29 mouse cellular contexts compared by ENCODE assay signal in genomic region chr6:40411085-40411484, GRCm38 (mm10). TPM values are rescaled to one million over a fixed set of nuclear protein-coding genes. Genes with fewer than 3 reads are reported as not detected.
DNase-seq lines count a peak whose midpoint lies in the region; ATAC-seq lines count a peak whose summit lies in the region.
"Had no signal": no experiment of that assay in that cellular context is flagged by ENCODE, and none has a peak within 500 bp of the region (broad histone marks: within the 10 kb centered on the region; RNA-seq: fewer than 3 reads in every experiment).

No protein-coding gene starts in this region.

- intact Hi-C loops in heart, postnatal 10 days (cut with DNase I) = no loop called here

- peak; percentile 34 for DNase-seq in heart, adult 11 months
- no peak for DNase-seq in heart, postnatal 10 days
- peak; percentile 17 for DNase-seq in thymus, postnatal 0 days (ENCODE audit: low spot score)
- DNase-seq in thymus, postnatal 4 days = no peak
- no peak for DNase-seq in cerebellum, postnatal 4 days (ENCODE audit: low spot score in 2 of 2)
- no peak for DNase-seq in layer of hippocampus, adult 9-10 months (ENCODE audit: low spot score)
- DNase-seq in liver = no peak
- DNase-seq: adrenal gland, postnatal 10 days; adrenal gland, postnatal 36 days; cerebellum, adult 8-10 months; cerebellum, postnatal 10 days; cerebellum, postnatal 36 days; gastrocnemius, postnatal 25 days; heart, postnatal 36 days had no signal

- 0 out of 2 replicates have a peak, but pooled peaks have one; percentile 32 for ATAC-seq in common myeloid progenitor, adult 5-6 weeks (replicated peaks; ENCODE audit: low read depth, poor library complexity, severe bottlenecking)
- ATAC-seq: forebrain, embryonic 15.5 days; hindbrain, embryonic 16.5 days; intestine, embryonic 15.5 days; Patski had no signal

RNA-seq across cellular contexts. Expression of gene E330009J07Rik, which starts 24.9 kb away (rescaled TPM):
- 1 to 10 TPM; 3.0 to 4.4 TPM for total RNA-seq in heart, postnatal 10 days (2021)
- polyA plus RNA-seq in thymus, postnatal 0 days (2015; fragmentation: Nextera tagmentation; extraction: Ambion mirVana) = 16.0 and 17.6 TPM in 2 replicates
- total RNA-seq in common myeloid progenitor, adult 5-6 weeks (2017) = 4.1 and 6.6 TPM in 2 replicates

RNA-seq across cellular contexts. Expression of gene Wee2, which starts 27.8 kb away (rescaled TPM):
- not detected for total RNA-seq in heart, postnatal 10 days (2021)
- 0.31 and 0.35 TPM in 2 replicates for polyA plus RNA-seq in thymus, postnatal 0 days (2015; fragmentation: Nextera tagmentation; extraction: Ambion mirVana)
- not detected in 2 replicates for total RNA-seq in common myeloid progenitor, adult 5-6 weeks (2017)
- total RNA-seq: adrenal gland, adult 18-20 months; adrenal gland, postnatal 10 days; adrenal gland, postnatal 36 days; CH12.LX; gastrocnemius, adult 8-10 months; gastrocnemius, postnatal 25 days; heart, adult 8-10 months; heart, postnatal 36 days had no signal
- polyA plus RNA-seq: embryonic facial prominence, embryonic 12.5 days; embryonic facial prominence, embryonic 15.5 days; heart, embryonic 11.5 days; heart, embryonic 14.5 days; heart, postnatal 0 days; hindbrain, embryonic 10.5 days; Patski had no signal

Comparison
In these comparisons a context has a peak if more than half of its experiments do, and no peak if none do; other contexts are left out.
1. DNase-seq: peak in heart, adult 11 months (single experiment) and thymus, postnatal 0 days (single experiment); none in heart, postnatal 10 days (0 of 2), thymus, postnatal 4 days (single experiment), cerebellum, postnatal 4 days (0 of 2), layer of hippocampus, adult 9-10 months (single experiment) and liver (single experiment).